Mouse (Mus musculus) MEL (cell line): Measurements from ENCODE around the gene Timp2. TPM values are rescaled to one million over a fixed set of nuclear protein-coding genes. Genes with fewer than 3 reads are reported as not detected.

Experiments used
- DNase-seq: peaks from one replicate; pipeline ENCODE4 v3.0.0; 2011; ENCODE audit warnings: low read depth, low spot score
- H3K27ac ChIP-seq: 2 replicates; pipeline ENCODE4 v1.5.1; 2012; ENCODE audit warnings: low read depth, mild to moderate bottlenecking, control low read depth, low read length, moderate library complexity; ENCODE audit not compliant: control insufficient read depth
- H3K27me3 ChIP-seq, 2 experiments: fragments of 150-350 bp in 1 of 2; sonication (generic) in 1 of 2; 2 replicates each; pipeline ENCODE4 v1.6.1; 2012; ENCODE audit warnings: low read length in 2 of 2, mild to moderate bottlenecking in 2 of 2, improper control_type of control experiment in 1 of 2, moderate library complexity in 1 of 2; ENCODE audit not compliant: insufficient read depth in 2 of 2, control insufficient read depth in 1 of 2
- H3K36me3 ChIP-seq, 2 experiments: 2 replicates each; pipeline ENCODE4 v1.6.1; 2012 to 2014; ENCODE audit warnings: low read length in 2 of 2, improper control_type of control experiment in 1 of 2, inconsistent platforms in 1 of 2, mild to moderate bottlenecking in 1 of 2; ENCODE audit not compliant: insufficient read depth in 2 of 2, control insufficient read depth in 1 of 2
- H3K4me1 ChIP-seq, 2 experiments: fragments of 150-350 bp in 1 of 2; sonication (generic) in 1 of 2; 2 replicates each; pipeline ENCODE4 v1.6.1; 2012; ENCODE audit warnings: low read length in 2 of 2, improper control_type of control experiment in 1 of 2, mild to moderate bottlenecking in 1 of 2; ENCODE audit not compliant: insufficient read depth in 2 of 2, control insufficient read depth in 1 of 2
- H3K4me3 ChIP-seq, 2 experiments: fragments of 150-350 bp in 1 of 2; sonication (generic) in 1 of 2; 2 replicates each; pipeline ENCODE4 v1.5.1; 2012; ENCODE audit warnings: low read depth in 2 of 2, low read length in 2 of 2, mild to moderate bottlenecking in 2 of 2, moderate library complexity in 2 of 2, control low read depth in 1 of 2, improper control_type of control experiment in 1 of 2; ENCODE audit not compliant: control insufficient read depth in 1 of 2, insufficient read depth in 1 of 2
- H3K79me2 ChIP-seq: 2 replicates; pipeline ENCODE4 v1.6.1; 2012; ENCODE audit warnings: mild to moderate bottlenecking, low read length, moderate library complexity; ENCODE audit not compliant: control insufficient read depth, poor library complexity, insufficient read depth
- H3K9ac ChIP-seq: 2 replicates; pipeline ENCODE4 v1.6.1; 2012; ENCODE audit warnings: low read depth, mild to moderate bottlenecking, control low read depth, low read length, moderate library complexity; ENCODE audit not compliant: control insufficient read depth, poor library complexity, severe bottlenecking
- H3K9me3 ChIP-seq: fragments of 150-350 bp; sonication (generic); replicated peaks from 2 replicates; pipeline ENCODE4 v1.6.1; 2012; ENCODE audit warnings: mild to moderate bottlenecking, low read length, improper control_type of control experiment, moderate library complexity; ENCODE audit not compliant: insufficient read depth
- BHLHE40 ChIP-seq: IDR thresholded peaks from 2 replicates; pipeline ENCODE4 v1.6.1; 2012; ENCODE audit warnings: low read depth, mild to moderate bottlenecking, inconsistent platforms, low read length, improper control_type of control experiment, borderline replicate concordance
- CHD1 ChIP-seq: IDR thresholded peaks from 2 replicates; pipeline ENCODE4 v1.6.1; 2012; ENCODE audit warnings: low read depth, mild to moderate bottlenecking, inconsistent platforms, low read length, improper control_type of control experiment
- CHD2 ChIP-seq: IDR thresholded peaks from 2 replicates; pipeline ENCODE4 v1.6.1; 2011; ENCODE audit warnings: low read length, improper control_type of control experiment
- CTCF ChIP-seq, 3 experiments: IDR thresholded peaks in 2 of 3; conservative IDR thresholded peaks in 1 of 3; 2 replicates each; pipeline ENCODE4 v1.5.1; 2011 to 2012; ENCODE audit warnings: low read length in 3 of 3, low read depth in 2 of 3, mild to moderate bottlenecking in 2 of 3, improper control_type of control experiment in 1 of 3, inconsistent platforms in 1 of 3, mixed read lengths in 1 of 3, moderate library complexity in 1 of 3; ENCODE audit not compliant: control insufficient read depth in 1 of 3, insufficient read depth in 1 of 3, poor library complexity in 1 of 3, severe bottlenecking in 1 of 3
- E2F4 ChIP-seq: IDR thresholded peaks from 2 replicates; pipeline ENCODE4 v1.6.1; 2011; ENCODE audit warnings: low read depth, low read length, improper control_type of control experiment, borderline replicate concordance
- EP300 ChIP-seq, 2 experiments: IDR thresholded peaks; 2 replicates each; pipeline ENCODE4 v1.6.1; 2011; ENCODE audit warnings: improper control_type of control experiment in 2 of 2, low read length in 2 of 2, low read depth in 1 of 2, mild to moderate bottlenecking in 1 of 2
- GABPA ChIP-seq: IDR thresholded peaks from 2 replicates; pipeline ENCODE4 v1.6.1; 2012; ENCODE audit warnings: low read depth, mild to moderate bottlenecking, inconsistent platforms, low read length, improper control_type of control experiment, moderate library complexity
- HCFC1 ChIP-seq: IDR thresholded peaks from 2 replicates; pipeline ENCODE4 v1.6.1; 2012; ENCODE audit warnings: low read depth, mild to moderate bottlenecking, inconsistent platforms, low read length, improper control_type of control experiment, moderate library complexity
- JUND ChIP-seq: IDR thresholded peaks from 2 replicates; pipeline ENCODE4 v1.6.1; 2011; ENCODE audit warnings: low read depth, mild to moderate bottlenecking, improper control_type of control experiment, low read length
- MAZ ChIP-seq: IDR thresholded peaks from 2 replicates; pipeline ENCODE4 v1.6.1; 2012; ENCODE audit warnings: low read depth, mild to moderate bottlenecking, inconsistent platforms, low read length, improper control_type of control experiment
- MEF2A ChIP-seq: IDR thresholded peaks from 2 replicates; pipeline ENCODE4 v1.6.1; 2014; ENCODE audit warnings: low read depth, mild to moderate bottlenecking, inconsistent platforms, low read length, improper control_type of control experiment; ENCODE audit not compliant: poor library complexity, insufficient replicate concordance, severe bottlenecking; ENCODE audit errors: extremely low read depth
- MXI1 ChIP-seq: IDR thresholded peaks from 2 replicates; pipeline ENCODE4 v1.6.1; 2011; ENCODE audit warnings: mild to moderate bottlenecking, low read depth, low read length, improper control_type of control experiment
- MYC ChIP-seq: IDR thresholded peaks from 2 replicates; pipeline ENCODE4 v1.6.1; 2011; ENCODE audit warnings: low read depth, mild to moderate bottlenecking, low read length, improper control_type of control experiment, moderate library complexity
- NELFE ChIP-seq: IDR thresholded peaks from 2 replicates; pipeline ENCODE4 v1.6.1; 2011; ENCODE audit warnings: low read depth, low read length, improper control_type of control experiment
- POLR2A ChIP-seq, 2 experiments: IDR thresholded peaks; 2 replicates each; pipeline ENCODE4 v1.6.1; 2011 to 2012; ENCODE audit warnings: low read length in 2 of 2, mild to moderate bottlenecking in 2 of 2, control low read depth in 1 of 2, improper control_type of control experiment in 1 of 2, low read depth in 1 of 2, moderate library complexity in 1 of 2; ENCODE audit not compliant: control insufficient read depth in 1 of 2, insufficient read depth in 1 of 2, poor library complexity in 1 of 2
- POLR2AphosphoS2 ChIP-seq: IDR thresholded peaks from 2 replicates; pipeline ENCODE4 v1.6.1; 2011; ENCODE audit warnings: low read length, improper control_type of control experiment
- POLR2AphosphoS5 ChIP-seq: IDR thresholded peaks from 2 replicates; pipeline ENCODE4 v1.6.1; 2012; ENCODE audit warnings: low read depth, borderline replicate concordance, mild to moderate bottlenecking, inconsistent platforms, low read length, moderate library complexity, mixed read lengths
- RAD21 ChIP-seq: IDR thresholded peaks from 2 replicates; pipeline ENCODE4 v1.6.1; 2011; ENCODE audit warnings: mild to moderate bottlenecking, low read depth, low read length, improper control_type of control experiment
- RCOR1 ChIP-seq: IDR thresholded peaks from 2 replicates; pipeline ENCODE4 v1.6.1; 2012; ENCODE audit warnings: low read depth, mild to moderate bottlenecking, inconsistent platforms, low read length, improper control_type of control experiment
- SMC3 ChIP-seq: IDR thresholded peaks from 2 replicates; pipeline ENCODE4 v1.6.1; 2011; ENCODE audit warnings: low read depth, low read length, improper control_type of control experiment
- TAL1 ChIP-seq: IDR thresholded peaks from 2 replicates; pipeline ENCODE4 v1.6.1; 2012; ENCODE audit warnings: mild to moderate bottlenecking, inconsistent platforms, low read length, moderate library complexity, mixed read lengths
- TCF12 ChIP-seq: IDR thresholded peaks from 2 replicates; pipeline ENCODE4 v1.6.1; 2014; ENCODE audit warnings: low read depth, mild to moderate bottlenecking, inconsistent platforms, low read length, improper control_type of control experiment, moderate library complexity
- USF1 ChIP-seq: IDR thresholded peaks from 2 replicates; pipeline ENCODE4 v1.6.1; 2014; ENCODE audit warnings: low read depth, mild to moderate bottlenecking, inconsistent platforms, low read length, improper control_type of control experiment, moderate library complexity
- USF2 ChIP-seq, 2 experiments: IDR thresholded peaks; 2 replicates each; pipeline ENCODE4 v1.6.1; 2011 to 2012; ENCODE audit warnings: improper control_type of control experiment in 2 of 2, low read length in 2 of 2, borderline replicate concordance in 1 of 2, inconsistent platforms in 1 of 2, low read depth in 1 of 2, mild to moderate bottlenecking in 1 of 2; ENCODE audit not compliant: insufficient read depth in 1 of 2
- ZC3H11A ChIP-seq: IDR thresholded peaks from 2 replicates; pipeline ENCODE4 v1.6.1; 2012; ENCODE audit warnings: low read depth, mild to moderate bottlenecking, inconsistent platforms, low read length, improper control_type of control experiment
- ZNF384 ChIP-seq: IDR thresholded peaks from 2 replicates; pipeline ENCODE4 v1.6.1; 2012; ENCODE audit warnings: low read depth, mild to moderate bottlenecking, inconsistent platforms, low read length, improper control_type of control experiment
- polyA plus RNA-seq, 2 experiments: library from polyadenylated mRNA; stranded (reverse) in 1 of 2; unstranded in 1 of 2; fragments of >175 nt in 1 of 2; fragments of >200 nt in 1 of 2; gene quantifications; 2 replicates each; pipeline versions ENCODE4 v1.2.1 to v1.2.4; 2012; ENCODE audit warnings: low replicate concordance in 2 of 2, low read depth in 1 of 2; ENCODE audit not compliant: insufficient read length in 2 of 2, insufficient read depth in 1 of 2, missing spikeins in 1 of 2
- total RNA-seq: library from RNA; depleted of rRNA; stranded (reverse); fragments of 300-350 nt; gene quantifications from 2 replicates; pipeline ENCODE4 v1.2.3, GENCODE M21; 2012

The Timp2 gene
- total and polyA plus RNA-seq, 3 experiments, result not detected

DNA sequence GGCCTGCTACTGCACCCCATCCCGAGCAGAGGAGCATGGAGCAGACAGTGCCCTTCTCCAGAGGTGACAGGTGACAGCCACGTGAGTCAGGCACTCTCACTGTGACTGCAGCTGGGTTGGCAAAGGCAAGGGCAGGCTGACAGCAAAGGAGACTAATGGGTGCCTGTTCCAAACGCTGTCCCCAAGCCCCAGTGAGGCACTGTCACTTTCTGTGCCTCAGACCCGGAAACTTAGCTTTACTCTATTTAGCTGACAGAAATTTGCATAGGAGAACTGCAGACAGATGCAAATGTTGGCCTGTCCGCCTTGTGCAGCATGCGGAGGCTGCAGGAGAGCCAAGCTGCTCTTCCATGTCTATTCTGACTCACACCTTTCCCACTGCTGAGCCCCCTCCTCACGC, 79.2 kb downstream of the Timp2 start:
- H3K79me2 ChIP-seq, result no peaks in the 10 kb centered on the region
- H3K27me3 ChIP-seq, result no peaks in the 10 kb centered on the region
- H3K36me3 ChIP-seq, result peaks cover 0 to 9% of the 10 kb centered on the region in 2 experiments; a peak in 2 of 4 replicates
- H3K9me3 ChIP-seq, result no peaks in the 10 kb centered on the region
- no peak for DNase-seq
- TF ChIP-seq JUND (no peak), CHD2 (no peak), TAL1 (no peak), BHLHE40 (no peak)
- H3K4me1 ChIP-seq, result no peaks in the 10 kb centered on the region
- H3K4me3 ChIP-seq, result no peak overlapping the region
- no peak overlapping the region for H3K9ac ChIP-seq
- H3K27ac ChIP-seq, result no peak overlapping the region

DNA sequence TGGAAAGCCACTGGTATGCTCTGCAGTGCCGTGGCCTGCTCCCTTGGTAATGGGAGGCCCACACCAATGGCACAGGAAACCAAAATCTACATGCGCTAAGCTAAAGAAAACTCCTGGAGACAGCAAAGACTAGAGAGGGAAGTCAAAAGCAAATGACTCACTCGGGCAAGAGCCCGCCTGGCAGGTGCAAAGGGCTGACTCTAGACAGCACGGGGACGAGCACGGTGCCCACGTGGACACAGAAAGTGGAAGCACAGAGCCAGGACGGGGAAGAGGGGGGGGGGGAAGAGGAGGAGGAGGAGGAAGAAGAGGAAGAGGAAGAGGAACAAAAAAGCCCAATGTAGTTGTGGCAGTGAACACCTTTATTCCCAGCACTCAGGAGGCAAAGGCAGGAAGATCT, 80.4 kb downstream of the Timp2 start:
- no peak overlapping the region for H3K9ac ChIP-seq
- TF ChIP-seq MAZ, result no peak
- TF ChIP-seq, all 39 proteins: peak for 0
- Histone ChIP-seq H3K27me3 (no peaks in the 10 kb centered on the region), H3K27ac (no peak overlapping the region), H3K4me3 (no peak overlapping the region), H3K36me3 (peaks cover 0 to 9% of the 10 kb centered on the region in 2 experiments; a peak in 2 of 4 replicates), H3K79me2 (no peaks in the 10 kb centered on the region), H3K4me1 (no peaks in the 10 kb centered on the region), H3K9me3 (no peaks in the 10 kb centered on the region)
- DNase-seq, result no peak

DNA sequence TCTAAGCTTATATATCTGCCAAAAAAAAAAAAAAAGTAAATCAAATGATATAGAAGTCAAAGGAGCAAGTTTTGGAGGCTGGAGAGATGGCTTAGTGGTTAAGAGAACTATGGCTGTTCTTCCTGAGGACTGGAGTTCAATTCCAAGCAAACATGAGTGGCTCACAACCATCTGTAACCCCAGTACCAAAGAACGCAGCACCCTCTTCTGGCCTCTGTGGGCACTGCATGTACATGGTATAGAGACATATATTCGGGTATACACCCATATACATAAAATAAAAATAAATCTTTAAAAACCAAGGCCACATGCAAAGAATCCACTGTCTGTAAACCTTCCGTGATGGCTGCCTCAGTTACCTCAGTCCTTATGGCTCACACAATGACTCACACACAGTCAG, 85.7 kb downstream of the Timp2 start:
- no peaks in the 10 kb centered on the region for H3K79me2 ChIP-seq
- H3K27ac ChIP-seq, result no peak overlapping the region
- H3K9me3 ChIP-seq, result no peaks in the 10 kb centered on the region
- no peaks in the 10 kb centered on the region for H3K27me3 ChIP-seq
- peaks cover 0 to 22% of the 10 kb centered on the region in 2 experiments; a peak in 2 of 4 replicates for H3K36me3 ChIP-seq
- H3K4me1 ChIP-seq, result no peaks in the 10 kb centered on the region
- H3K4me3 ChIP-seq, result no peak overlapping the region
- TF ChIP-seq GABPA (no peak), POLR2AphosphoS5 (no peak), USF2 (IDR thresholded peaks at IDR 0.05; ENCODE audit: borderline replicate concordance in 1 of 2, insufficient read depth in 1 of 2, low read depth in 1 of 2, low read length in 2 of 2) (no peak), SMC3 (peak; percentile 42), POLR2A (IDR thresholded peaks at IDR 0.05; ENCODE audit: control insufficient read depth in 1 of 2, insufficient read depth in 1 of 2, low read depth in 1 of 2, low read length in 2 of 2, poor library complexity in 1 of 2) (0 out of 4 replicates have a peak, but pooled peaks of 1 of the 2 experiments have one; percentile 0), RAD21 (peak; percentile 45), CHD1 (no peak), JUND (no peak), POLR2AphosphoS2 (no peak), MEF2A (no peak), ZC3H11A (peak; percentile 20; the same call in 1 of the 2 replicates), NELFE (no peak), E2F4 (no peak), HCFC1 (no peak), CTCF (IDR thresholded peaks at IDR 0.05 in 2 of 3, conservative IDR thresholded peaks at IDR 0.05 in 1 of 3; ENCODE audit: control insufficient read depth in 1 of 3, insufficient read depth in 1 of 3, low read depth in 2 of 3, low read length in 3 of 3, poor library complexity in 1 of 3, severe bottlenecking in 1 of 3) (peak; percentile 60 to 76 (median 67)), EP300 (IDR thresholded peaks at IDR 0.05; ENCODE audit: low read depth in 1 of 2, low read length in 2 of 2) (no peak), TCF12 (no peak), RCOR1 (no peak), USF1 (no peak), MYC (0 out of 2 replicates have a peak, but pooled peaks have one; percentile 45), ZNF384 (peak; percentile 76), BHLHE40 (no peak), MXI1 (no peak)
- H3K9ac ChIP-seq, result no peak overlapping the region
- DNase-seq, result peak; percentile 78
